Mouse (Mus musculus) lung, adult 2 months (tissue): ENCODE measurements around the gene Mecom.

ENCODE experiments used
- CTCF ChIP-seq: fragments of 200-500 bp; IDR thresholded peaks from 2 replicates; pipeline ENCODE4 v1.5.1; 2011; ENCODE audit warnings: mild to moderate bottlenecking, low read length, control low read depth; ENCODE audit not compliant: insufficient read depth
- POLR2A ChIP-seq: fragments of 200-500 bp; IDR thresholded peaks from 2 replicates; pipeline ENCODE4 v1.6.1; 2011; ENCODE audit warnings: low read depth, mild to moderate bottlenecking, control low read depth, low read length, borderline replicate concordance; ENCODE audit errors: extremely low read depth

- TF ChIP-seq CTCF, result no peak
- TF ChIP-seq POLR2A, result no peak
Measured at GRCm38 (mm10) chr3:30330476-30330875, 217.3 kb downstream of the Mecom start.
